22 mouse cellular contexts compared by ENCODE assay signal in genomic region chr10:63238090-63238489, GRCm38 (mm10). TPM values are rescaled to one million over a fixed set of nuclear protein-coding genes. Genes with fewer than 3 reads are reported as not detected.
DNase-seq lines count a peak whose midpoint lies in the region; ATAC-seq and TF ChIP-seq lines count a peak whose summit lies in the region.
"Had no signal": no experiment of that assay in that cellular context is flagged by ENCODE, and none has a peak within 500 bp of the region (broad histone marks: within the 10 kb centered on the region; RNA-seq: fewer than 3 reads in every experiment).

No protein-coding gene starts in this region.

- ATAC-seq in intestine, embryonic 14.5 days (replicated peaks; ENCODE audit: low FRiP score, low TSS enrichment, low read depth) = no peak
- ATAC-seq in intestine, embryonic 15.5 days = no peak
- peak; percentile 43; the same call in 1 of the 2 replicates for ATAC-seq in intestine, postnatal 0 days
- ATAC-seq: forebrain, embryonic 13.5 days; forebrain, embryonic 16.5 days had no signal

- H3K4me3 ChIP-seq in intestine, embryonic 14.5 days (ENCODE audit: low read depth, low read length) = no peak overlapping the region
- H3K4me3 ChIP-seq in intestine, embryonic 15.5 days (replicated peaks) = no peak overlapping the region
- no peak overlapping the region for H3K4me3 ChIP-seq in intestine, postnatal 0 days (ENCODE audit: low read depth, low read length)
- no peak overlapping the region for H3K4me3 ChIP-seq in midbrain, embryonic 10.5 days
- H3K4me3 ChIP-seq: forebrain, embryonic 10.5 days; forebrain, embryonic 13.5 days; hindbrain, embryonic 12.5 days; hindbrain, embryonic 15.5 days had no signal

- no peaks in the 10 kb centered on the region for H3K36me3 ChIP-seq in intestine, embryonic 14.5 days (ENCODE audit: control insufficient read depth, insufficient read depth, low read length)
- H3K36me3 ChIP-seq in intestine, embryonic 15.5 days = no peaks in the 10 kb centered on the region
- no peaks in the 10 kb centered on the region for H3K36me3 ChIP-seq in intestine, postnatal 0 days (ENCODE audit: control insufficient read depth, insufficient read depth)
- no peaks in the 10 kb centered on the region for H3K36me3 ChIP-seq in midbrain, embryonic 10.5 days
- H3K36me3 ChIP-seq: forebrain, embryonic 10.5 days; G1E; hindbrain, embryonic 12.5 days; hindbrain, embryonic 15.5 days had no signal

- H3K4me1 ChIP-seq in intestine, embryonic 14.5 days (replicated peaks; ENCODE audit: control insufficient read depth, insufficient read depth, low read length) = peaks cover 7% of the 10 kb centered on the region
- H3K4me1 ChIP-seq in intestine, embryonic 15.5 days (replicated peaks) = 0 out of 2 replicates have a peak, but pooled peaks cover 4% of the 10 kb centered on the region
- no peaks in the 10 kb centered on the region for H3K4me1 ChIP-seq in intestine, postnatal 0 days (replicated peaks; ENCODE audit: control insufficient read depth, insufficient read depth, low read length)
- H3K4me1 ChIP-seq in midbrain, embryonic 10.5 days = peaks cover 10% of the 10 kb centered on the region

- WGBS in intestine, embryonic 14.5 days = 70% methylated on average over 4 of the region's 4 CpGs
- 73% methylated on average over 4 of the region's 4 CpGs for WGBS in intestine, embryonic 15.5 days
- WGBS in intestine, postnatal 0 days = 57% methylated on average over 4 of the region's 4 CpGs
- 75% methylated on average over 4 of the region's 4 CpGs for WGBS in midbrain, embryonic 10.5 days

- no peaks in the 10 kb centered on the region for H3K9me3 ChIP-seq in intestine, embryonic 14.5 days (ENCODE audit: control insufficient read depth, low read length)
- no peaks in the 10 kb centered on the region for H3K9me3 ChIP-seq in intestine, embryonic 15.5 days
- no peaks in the 10 kb centered on the region for H3K9me3 ChIP-seq in intestine, postnatal 0 days (ENCODE audit: control insufficient read depth)
- H3K9me3 ChIP-seq in midbrain, embryonic 10.5 days (replicated peaks) = no peaks in the 10 kb centered on the region
- H3K9me3 ChIP-seq: forebrain, embryonic 10.5 days; forebrain, embryonic 13.5 days; hindbrain, embryonic 12.5 days; hindbrain, embryonic 15.5 days had no signal

- peak; percentile 52 to 91 for DNase-seq in adrenal gland, adult (ENCODE audit: inconsistent age in 2 of 2, low spot score in 1 of 2)
- no peak for DNase-seq in adrenal gland, adult 18-20 months (ENCODE audit: low spot score in 2 of 2)
- DNase-seq in intestine, embryonic 14.5 days (ENCODE audit: low spot score) = peak; percentile 21
- DNase-seq in adrenal gland, postnatal 14 days = peak; percentile 40
- DNase-seq in midbrain, embryonic 10.5 days (ENCODE audit: low spot score) = no peak
- DNase-seq in T-cell, adult 2 months (ENCODE audit: low spot score) = no peak
- DNase-seq: cerebellum, adult 18-20 months; cerebellum, adult 9-10 months; cerebellum, postnatal 14 days; gastrocnemius, postnatal 14 days; kidney, adult 11 months had no signal

- no peak overlapping the region for H3K27ac ChIP-seq in intestine, embryonic 14.5 days (ENCODE audit: low read depth)
- no peak overlapping the region for H3K27ac ChIP-seq in intestine, embryonic 15.5 days
- H3K27ac ChIP-seq in intestine, postnatal 0 days (ENCODE audit: low read depth, low read length) = no peak overlapping the region
- H3K27ac ChIP-seq in midbrain, embryonic 10.5 days (replicated peaks) = no peak overlapping the region
- H3K27ac ChIP-seq: forebrain, embryonic 10.5 days; forebrain, embryonic 13.5 days; hindbrain, embryonic 12.5 days; hindbrain, embryonic 15.5 days had no signal

- no peak for TF ChIP-seq CTCF in intestine, postnatal 0 days (IDR thresholded peaks at IDR 0.05; ENCODE audit: low read depth)

- no peak overlapping the region for H3K4me2 ChIP-seq in intestine, embryonic 14.5 days (ENCODE audit: low read length)
- H3K4me2 ChIP-seq in intestine, embryonic 15.5 days (replicated peaks) = no peak overlapping the region
- no peak overlapping the region for H3K4me2 ChIP-seq in intestine, postnatal 0 days (replicated peaks; ENCODE audit: low read depth)
- H3K4me2 ChIP-seq: forebrain, embryonic 13.5 days; heart, embryonic 11.5 days; hindbrain, embryonic 12.5 days; hindbrain, embryonic 15.5 days had no signal

- H3K27me3 ChIP-seq in intestine, embryonic 14.5 days (replicated peaks; ENCODE audit: control insufficient read depth, insufficient read depth, low read length) = no peaks in the 10 kb centered on the region
- H3K27me3 ChIP-seq in intestine, embryonic 15.5 days (replicated peaks) = no peaks in the 10 kb centered on the region
- no peaks in the 10 kb centered on the region for H3K27me3 ChIP-seq in intestine, postnatal 0 days (replicated peaks; ENCODE audit: control insufficient read depth, insufficient read depth, low read length)
- H3K27me3 ChIP-seq in midbrain, embryonic 10.5 days (ENCODE audit: low read depth, poor library complexity, severe bottlenecking) = no peaks in the 10 kb centered on the region
- H3K27me3 ChIP-seq: forebrain, embryonic 13.5 days; hindbrain, embryonic 12.5 days; hindbrain, embryonic 15.5 days had no signal

- H3K9ac ChIP-seq in intestine, embryonic 14.5 days (ENCODE audit: low read length) = no peak overlapping the region
- no peak overlapping the region for H3K9ac ChIP-seq in intestine, embryonic 15.5 days
- H3K9ac ChIP-seq in intestine, postnatal 0 days (ENCODE audit: low read depth, low read length) = no peak overlapping the region
- H3K9ac ChIP-seq: forebrain, embryonic 13.5 days; hindbrain, embryonic 12.5 days; hindbrain, embryonic 15.5 days had no signal

RNA-seq across cellular contexts. Expression of gene Herc4, which starts 5.5 kb away (rescaled TPM):
- 100 to 1,000 TPM; 132 to 179 TPM for total RNA-seq in adrenal gland, adult 18-20 months (2021)
- polyA plus RNA-seq in intestine, embryonic 14.5 days (2014; fragmentation: Nextera tagmentation; extraction: Ambion mirVana) = 39.8 and 46.2 TPM in 2 replicates
- polyA plus RNA-seq in intestine, embryonic 15.5 days (2015; fragmentation: Nextera tagmentation; extraction: Ambion mirVana) = 30.2 and 33.3 TPM in 2 replicates
- total RNA-seq in adrenal gland, postnatal 14 days (2021) = 114 and 129 TPM in 2 replicates
- 19.2 and 21.4 TPM in 2 replicates for polyA plus RNA-seq in intestine, postnatal 0 days (2015; fragmentation: Nextera tagmentation; extraction: Ambion mirVana)
- 46.7 and 46.9 TPM in 2 replicates for polyA plus RNA-seq in midbrain, embryonic 10.5 days (2016; fragmentation: Nextera tagmentation; extraction: Ambion mirVana)

RNA-seq across cellular contexts. Expression of gene Mypn, which starts 34.3 kb away (rescaled TPM):
- total RNA-seq in adrenal gland, adult 18-20 months (2021) = under 1 TPM; 0.64 to 0.76 TPM
- not detected in 2 replicates for polyA plus RNA-seq in intestine, embryonic 14.5 days (2014; fragmentation: Nextera tagmentation; extraction: Ambion mirVana)
- polyA plus RNA-seq in intestine, embryonic 15.5 days (2015; fragmentation: Nextera tagmentation; extraction: Ambion mirVana) = 0.04 and 0.08 TPM in 2 replicates
- total RNA-seq in adrenal gland, postnatal 14 days (2021) = 0.56 and 0.59 TPM in 2 replicates
- polyA plus RNA-seq in intestine, postnatal 0 days (2015; fragmentation: Nextera tagmentation; extraction: Ambion mirVana) = 0.03 and 0.05 TPM in 2 replicates
- polyA plus RNA-seq in midbrain, embryonic 10.5 days (2016; fragmentation: Nextera tagmentation; extraction: Ambion mirVana) = 0.15 and 0.22 TPM in 2 replicates
- total RNA-seq: G1E; hematopoietic stem cell, adult 5-6 weeks had no signal
- polyA plus RNA-seq: forebrain, embryonic 13.5 days; G1E; kidney, embryonic 14.5 days had no signal

Comparison
In these comparisons a context has a peak if more than half of its experiments do, and no peak if none do; other contexts are left out.
1. DNase-seq: peak in adrenal gland, adult (2 of 2), intestine, embryonic 14.5 days (single experiment) and adrenal gland, postnatal 14 days (single experiment); none in adrenal gland, adult 18-20 months (0 of 2), midbrain, embryonic 10.5 days (single experiment) and T-cell, adult 2 months (single experiment).